Mouse (Mus musculus) cerebellum, postnatal 10 days (tissue): Measurements from ENCODE around the gene Usp49.
"Not testable (repeated sequence)": the region's sequence is repeated elsewhere in the genome, so short reads cannot be mapped to it uniquely, and the experiment has no call there.

Source experiments
- DNase-seq, 2 experiments: peaks; one replicate each; pipeline ENCODE4 v3.0.0; 2021; ENCODE audit warnings: mixed read lengths in 2 of 2

Gene Usp49

DNA sequence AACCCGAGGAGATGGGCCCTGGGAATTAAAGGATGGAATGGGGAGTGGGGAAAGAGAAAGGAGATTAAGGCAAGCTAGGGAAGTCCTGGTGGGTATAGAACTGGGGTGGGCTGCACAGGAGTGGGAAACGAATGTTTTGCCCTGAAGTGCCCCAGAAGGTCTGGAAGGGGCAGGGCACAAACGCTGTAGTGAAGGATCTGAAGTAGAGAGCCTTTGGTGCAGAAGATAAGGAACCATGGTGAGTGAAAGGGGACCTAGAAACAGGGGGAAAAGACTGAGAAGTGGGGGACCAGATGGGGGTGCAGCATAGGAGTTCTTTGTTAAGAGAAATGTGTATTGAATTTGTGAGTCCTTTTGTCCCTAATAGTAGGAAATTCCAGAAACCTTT is at the start of gene Usp49:
TSS of gene Usp49 (plus strand) at position 13 of the 388 bp plus-strand sequence.
- DNase-seq, result no peak

GRCm38 (mm10) chr17:47580962-47581361 is 49.5 kb upstream of the Usp49 start:
- DNase-seq, result no peak

DNA sequence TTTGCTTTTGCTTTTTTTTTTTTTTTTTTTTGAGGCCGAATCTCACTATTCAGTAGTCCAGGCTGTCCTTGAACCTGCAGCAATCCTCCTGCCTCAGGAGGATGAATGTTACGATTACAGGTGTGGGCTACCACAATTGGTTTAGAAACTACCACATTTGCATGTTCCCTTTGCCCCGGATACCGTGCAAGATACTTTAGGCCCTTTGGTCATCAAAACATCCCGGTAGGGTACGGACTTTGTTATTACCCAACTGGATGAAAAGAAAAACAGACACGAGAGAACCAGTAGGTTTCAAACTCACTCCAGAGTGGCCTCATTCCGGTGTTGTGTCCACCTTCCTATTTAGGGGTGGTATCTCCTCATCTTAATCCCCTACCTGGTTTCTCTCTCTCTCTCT is 42.0 kb upstream of the Usp49 start:
- DNase-seq, result no peak

GRCm38 (mm10) chr17:47591073-47591472 is 39.4 kb upstream of the Usp49 start:
- no peak for DNase-seq

GRCm38 (mm10) chr17:47593215-47593853 is 37.2 kb upstream of the Usp49 start:
- DNase-seq, result peak; percentile 97 to 98

GRCm38 (mm10) chr17:47593854-47594182 is 36.7 kb upstream of the Usp49 start:
- DNase-seq, result no peak

GRCm38 (mm10) chr17:47594183-47594968 is 36.1 kb upstream of the Usp49 start:
- DNase-seq, result peak; percentile 49 to 57

GRCm38 (mm10) chr17:47594969-47595247 is 35.6 kb upstream of the Usp49 start:
- no peak for DNase-seq

DNA sequence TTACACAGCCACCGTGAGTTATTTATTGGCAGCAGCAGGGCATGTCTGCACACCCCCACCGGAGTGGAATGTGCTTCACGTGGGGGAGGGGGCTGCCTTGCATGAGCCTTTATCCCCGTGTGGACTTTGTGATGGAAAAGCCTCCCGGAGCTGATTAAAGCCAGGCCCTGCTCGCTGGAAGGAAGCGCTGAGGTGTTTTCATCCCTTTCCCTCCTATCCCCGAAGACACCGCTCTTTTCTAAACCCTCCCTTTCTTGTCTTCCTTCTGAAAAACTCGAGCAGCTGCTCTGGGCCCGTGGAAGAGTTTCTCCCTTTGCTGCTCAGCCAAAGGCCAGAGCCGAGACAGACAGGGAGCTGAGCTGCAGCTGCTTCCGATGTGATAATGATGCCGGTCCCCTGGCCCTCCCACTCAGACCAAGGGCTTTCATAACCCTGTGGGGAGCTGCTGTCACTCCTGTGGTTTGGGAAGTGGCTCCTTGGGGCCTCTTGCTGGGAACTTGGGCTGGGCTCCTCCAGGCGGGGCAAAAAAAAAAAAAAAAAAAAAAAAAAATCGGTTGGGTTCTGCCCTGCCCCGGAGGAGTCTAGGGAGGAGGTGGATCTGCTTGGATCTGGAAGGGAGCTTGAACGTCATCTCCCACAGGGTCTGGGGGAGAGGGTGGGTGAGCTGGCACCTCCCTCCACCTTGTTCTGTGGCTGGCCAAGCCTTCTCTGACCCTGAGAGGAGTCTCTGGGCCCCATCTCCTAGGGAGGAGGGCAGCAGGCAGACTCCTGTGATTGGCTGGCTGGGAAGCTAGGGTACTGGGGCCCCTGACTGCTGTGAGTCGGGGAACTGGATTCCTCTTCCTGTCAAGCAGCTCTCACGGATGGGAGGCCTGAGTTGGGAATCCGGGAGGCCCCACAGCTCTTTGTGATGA is 35.0 kb upstream of the Usp49 start:
- DNase-seq, result peak in 1 of 2 experiments; percentile 26

GRCm38 (mm10) chr17:47596162-47596838 is 34.2 kb upstream of the Usp49 start:
- peak in 1 of 2 experiments; percentile 37 for DNase-seq

- no peak for DNase-seq
These were observed 33.7 kb upstream of the Usp49 start for GRCm38 (mm10) chr17:47596839-47597164.

GRCm38 (mm10) chr17:47597261-47597660 is 33.2 kb upstream of the Usp49 start:
- DNase-seq, result no peak

DNA sequence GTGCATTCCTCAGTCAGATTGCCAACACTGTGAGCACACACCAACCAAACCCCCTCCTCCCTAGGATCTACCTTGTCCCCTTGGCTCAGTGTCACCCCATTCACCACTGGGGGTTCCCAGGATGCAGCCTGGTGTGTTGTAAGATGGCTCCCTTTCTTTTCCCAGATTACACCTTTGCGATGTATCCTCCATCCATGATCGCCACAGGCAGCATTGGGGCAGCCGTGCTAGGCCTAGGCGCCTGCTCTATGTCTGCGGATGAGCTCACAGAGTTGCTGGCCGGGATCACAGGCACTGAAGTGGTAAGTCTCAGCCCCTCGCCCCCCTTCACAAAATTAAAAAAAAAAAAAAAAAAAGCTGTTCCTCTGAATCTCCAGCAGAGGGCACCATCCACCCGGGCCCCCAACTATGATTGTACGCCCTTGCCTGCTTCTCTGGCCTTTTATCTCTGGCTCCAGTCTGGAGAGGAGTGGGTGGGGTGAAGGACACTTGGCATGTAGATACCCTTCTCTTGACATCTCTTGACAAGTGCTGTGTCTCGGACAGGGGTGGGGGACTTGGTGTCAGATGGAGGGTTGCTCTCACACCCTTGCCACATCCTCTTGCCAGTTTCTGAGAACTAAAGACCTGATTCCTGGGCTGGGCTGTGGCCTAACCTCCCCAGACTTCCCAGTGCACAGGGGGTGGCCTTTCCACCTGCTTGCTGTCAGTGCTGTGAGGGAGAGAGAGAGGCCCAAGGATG is 32.5 kb upstream of the Usp49 start:
- DNase-seq, result peak; percentile 53 to 63

- DNase-seq, result not testable (repeated sequence)
These were observed 31.7 kb upstream of the Usp49 start for GRCm38 (mm10) chr17:47598580-47599304.

- no peak for DNase-seq
These were observed 30.8 kb upstream of the Usp49 start for GRCm38 (mm10) chr17:47599511-47600297.

DNA sequence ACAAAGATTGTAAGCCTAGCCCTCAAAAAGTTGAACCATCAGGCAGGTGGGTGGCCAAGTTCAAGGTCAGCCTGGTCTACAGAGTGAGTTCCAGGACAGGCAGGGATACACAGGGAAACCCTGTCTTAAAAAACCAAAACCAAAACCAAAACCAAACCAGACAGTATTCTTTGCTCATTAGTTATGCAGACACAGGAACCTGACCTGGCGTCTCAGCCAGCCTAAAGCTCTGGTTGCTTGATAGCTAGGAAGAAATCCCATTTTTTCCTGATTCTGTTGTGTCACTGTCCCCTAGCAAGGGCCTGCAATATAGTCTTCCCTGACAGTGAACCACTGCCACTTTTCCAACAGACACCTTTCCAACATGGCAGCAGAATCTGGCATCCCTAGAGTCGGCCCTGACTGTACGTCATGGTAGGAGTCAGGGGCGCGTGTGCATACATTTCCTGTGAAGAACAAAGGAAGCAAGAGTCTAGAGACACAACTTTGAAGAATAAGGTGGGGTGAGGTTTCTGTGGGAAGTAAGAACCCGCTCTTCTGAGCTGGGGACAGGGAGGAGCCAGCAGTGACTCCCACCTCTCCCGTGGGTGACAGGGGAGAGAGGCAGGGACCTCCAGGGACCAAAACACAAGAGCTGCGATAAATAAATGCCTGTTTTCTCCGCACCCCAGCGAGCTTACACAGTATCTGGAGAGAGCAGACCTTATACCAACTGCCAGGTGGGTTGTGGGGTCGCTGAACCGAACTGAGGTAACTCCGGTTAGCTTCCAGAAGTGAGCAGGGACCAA is 29.7 kb upstream of the Usp49 start:
- no peak for DNase-seq

- DNase-seq, result no peak
These were observed 29.1 kb upstream of the Usp49 start for GRCm38 (mm10) chr17:47601389-47601755.

- no peak for DNase-seq
These were observed 28.2 kb upstream of the Usp49 start for GRCm38 (mm10) chr17:47602289-47602688.

DNA sequence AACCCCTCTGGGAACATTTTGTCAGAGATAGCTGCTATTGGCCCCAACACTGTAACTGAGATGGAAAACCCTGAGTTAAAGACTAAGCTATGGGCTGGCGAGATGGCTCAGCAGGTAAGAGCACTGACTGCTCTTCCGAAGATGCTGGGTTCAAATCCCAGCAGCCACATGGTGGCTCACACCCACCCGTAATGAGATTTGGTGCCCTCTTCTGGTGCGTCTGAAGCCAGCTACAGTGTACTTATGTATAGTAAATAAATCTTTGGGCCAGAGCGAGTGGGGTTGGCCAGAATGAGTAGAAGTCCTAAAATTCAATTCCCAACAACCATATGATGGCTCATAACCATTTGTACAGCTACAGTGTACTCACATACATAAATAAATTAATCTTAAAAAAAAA is 24.3 kb upstream of the Usp49 start:
- no peak for DNase-seq

GRCm38 (mm10) chr17:47609182-47609581 is 21.3 kb upstream of the Usp49 start:
- no peak for DNase-seq
